Mouse (Mus musculus) stomach, embryonic 14.5 days (tissue): ENCODE measurements around the gene Bmp6. TPM values are rescaled to one million over a fixed set of nuclear protein-coding genes. Genes with fewer than 3 reads are reported as not detected.

Experiments used
- ATAC-seq: fragments of 200-750 bp; cut with Nextera tagmentation; 2 replicates; pipeline ENCODE4 v1.8.0; 2017; ENCODE audit warnings: low read depth, moderate TSS enrichment; ENCODE audit not compliant: insufficient number of reproducible peaks, insufficient read depth, low FRiP score
- H3K27ac ChIP-seq: fragments of 300-500 bp; sonication (generic); 2 replicates; pipeline ENCODE4 v1.5.1; 2014; ENCODE audit warnings: mild to moderate bottlenecking, low read length, moderate library complexity, mixed read lengths
- H3K27me3 ChIP-seq: fragments of 300-500 bp; sonication (generic); 2 replicates; pipeline ENCODE4 v1.6.1; 2014; ENCODE audit warnings: low read length, control low read depth, mixed read lengths; ENCODE audit not compliant: control insufficient read depth, insufficient read depth
- H3K36me3 ChIP-seq: fragments of 300-500 bp; sonication (generic); 2 replicates; pipeline ENCODE4 v1.6.1; 2014; ENCODE audit warnings: mild to moderate bottlenecking, control low read depth, low read length, moderate library complexity, mixed read lengths; ENCODE audit not compliant: control insufficient read depth, insufficient read depth
- H3K4me1 ChIP-seq: fragments of 300-500 bp; sonication (generic); 2 replicates; pipeline ENCODE4 v1.6.1; 2014; ENCODE audit warnings: low read length, control low read depth, mixed read lengths; ENCODE audit not compliant: control insufficient read depth, insufficient read depth
- H3K4me2 ChIP-seq: fragments of 300-500 bp; sonication (generic); replicated peaks from 2 replicates; pipeline ENCODE4 v1.6.1; 2014; ENCODE audit warnings: low read depth, low read length, control low read depth
- H3K4me3 ChIP-seq: fragments of 300-500 bp; sonication (generic); 2 replicates; pipeline ENCODE4 v1.5.1; 2014; ENCODE audit warnings: low read depth, low read length, control low read depth
- H3K9ac ChIP-seq: fragments of 300-500 bp; sonication (generic); replicated peaks from 2 replicates; pipeline ENCODE4 v1.6.1; 2014; ENCODE audit warnings: low read depth, mild to moderate bottlenecking, control low read depth, low read length, moderate library complexity, mixed read lengths
- H3K9me3 ChIP-seq: fragments of 300-500 bp; sonication (generic); 2 replicates; pipeline ENCODE4 v1.6.1; 2016; ENCODE audit warnings: low read depth, low read length, control low read depth; ENCODE audit not compliant: control insufficient read depth
- WGBS: fragments of 180-500 bp; shearing (Covaris S2); extraction: QIAGEN DNeasy Blood & Tissue Kit; methylation state at CpG from one replicate; pipeline ENCODE4 v1.1.7; 2014; 5-methylcytosine and 5-hydroxymethylcytosine counted together
- polyA plus RNA-seq: library from polyadenylated mRNA; unstranded; fragments of >200 nt; fragmentation: Nextera tagmentation; extraction: Ambion mirVana; gene quantifications from 2 replicates; pipeline ENCODE4 v1.2.1, GENCODE M21; 2014

Bmp6 gene
- polyA plus RNA-seq, 1 experiment from 2014 or later: 1.8 TPM

DNA sequence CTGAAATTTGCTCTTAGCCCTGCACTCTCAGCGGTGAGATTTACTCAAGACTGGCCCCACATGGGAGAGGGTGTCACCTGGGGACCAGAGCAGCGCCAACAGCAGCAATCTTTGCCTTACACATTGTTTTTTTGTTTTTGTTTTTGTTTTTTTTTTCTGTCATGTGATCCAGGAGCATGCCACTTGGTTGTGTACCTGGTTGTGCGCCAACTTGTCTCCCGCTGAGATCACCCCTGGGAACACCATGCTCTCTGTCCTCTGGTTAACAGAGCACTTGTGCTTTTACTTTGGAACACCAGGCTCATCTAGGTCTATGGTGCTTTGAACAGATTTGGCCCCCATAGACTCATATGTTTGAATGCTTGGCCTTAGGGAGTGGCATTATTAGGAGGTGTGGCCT, 50.1 kb downstream of the Bmp6 start:
- 92% methylated on average over 4 of the region's 4 CpGs for WGBS
- Histone ChIP-seq H3K9ac (no peak overlapping the region), H3K9me3 (no peaks in the 10 kb centered on the region), H3K27me3 (no peaks in the 10 kb centered on the region), H3K4me1 (no peaks in the 10 kb centered on the region), H3K36me3 (no peaks in the 10 kb centered on the region), H3K27ac (no peak overlapping the region), H3K4me3 (no peak overlapping the region), H3K4me2 (no peak overlapping the region)
- no peak for ATAC-seq

DNA sequence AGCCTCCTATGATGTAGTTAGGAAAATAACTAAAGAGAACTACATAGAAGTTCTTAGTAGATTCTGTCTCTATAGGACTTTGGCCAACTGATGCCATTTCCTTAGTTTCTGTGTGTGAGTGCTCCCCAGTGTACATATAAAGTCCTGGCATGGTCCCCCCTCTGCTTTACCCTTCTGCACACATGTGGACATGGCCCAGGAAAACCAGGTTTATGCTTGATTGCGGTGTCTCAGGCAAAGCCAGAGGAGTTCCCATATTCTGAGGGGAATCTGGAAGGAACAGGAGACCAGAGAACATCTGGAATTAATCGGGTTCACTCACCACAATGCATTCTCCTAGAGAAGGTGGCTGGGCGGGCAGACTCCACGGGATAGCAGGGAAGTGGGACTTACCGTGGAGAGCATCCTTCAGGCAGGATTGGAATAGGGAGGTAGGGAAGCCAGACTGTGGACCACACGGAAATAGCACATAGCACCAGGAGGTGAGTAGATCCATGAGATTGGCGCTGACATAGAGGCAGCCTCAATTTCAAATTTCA, 52.2 kb downstream of the Bmp6 start:
- Histone ChIP-seq H3K4me3 (no peak overlapping the region), H3K36me3 (no peaks in the 10 kb centered on the region), H3K27me3 (no peaks in the 10 kb centered on the region), H3K4me2 (no peak overlapping the region), H3K9ac (no peak overlapping the region), H3K9me3 (no peaks in the 10 kb centered on the region), H3K27ac (no peak overlapping the region), H3K4me1 (no peaks in the 10 kb centered on the region)
- no peak for ATAC-seq
- WGBS: 85% methylated on average over 7 of the region's 7 CpGs

DNA sequence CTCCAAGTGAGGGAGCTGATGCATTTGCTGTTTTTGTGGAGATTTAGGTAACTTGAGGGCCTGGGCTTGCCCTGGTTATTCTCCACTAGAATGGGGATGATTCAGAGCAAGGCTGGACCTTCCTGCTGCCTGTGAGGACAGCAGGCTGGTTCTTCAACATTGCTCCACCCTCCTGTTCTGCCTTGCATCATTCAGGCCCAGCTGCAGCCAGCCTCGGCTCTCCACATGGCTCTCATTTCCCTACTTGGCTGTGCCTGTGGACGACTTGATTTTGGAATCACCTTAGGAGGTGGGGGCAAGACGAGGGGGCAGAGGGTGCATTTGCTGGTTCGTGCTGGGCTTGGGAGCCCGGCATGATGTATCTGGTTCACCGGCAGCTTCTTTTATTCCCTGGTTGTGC, 53.8 kb downstream of the Bmp6 start:
- WGBS: 81% methylated on average over 6 of the region's 6 CpGs
- H3K9ac ChIP-seq: no peak overlapping the region
- no peak for ATAC-seq
- H3K27ac ChIP-seq: no peak overlapping the region
- no peaks in the 10 kb centered on the region for H3K9me3 ChIP-seq
- no peaks in the 10 kb centered on the region for H3K36me3 ChIP-seq
- no peaks in the 10 kb centered on the region for H3K4me1 ChIP-seq
- H3K27me3 ChIP-seq: no peaks in the 10 kb centered on the region
- H3K4me3 ChIP-seq: no peak overlapping the region
- H3K4me2 ChIP-seq: no peak overlapping the region

DNA sequence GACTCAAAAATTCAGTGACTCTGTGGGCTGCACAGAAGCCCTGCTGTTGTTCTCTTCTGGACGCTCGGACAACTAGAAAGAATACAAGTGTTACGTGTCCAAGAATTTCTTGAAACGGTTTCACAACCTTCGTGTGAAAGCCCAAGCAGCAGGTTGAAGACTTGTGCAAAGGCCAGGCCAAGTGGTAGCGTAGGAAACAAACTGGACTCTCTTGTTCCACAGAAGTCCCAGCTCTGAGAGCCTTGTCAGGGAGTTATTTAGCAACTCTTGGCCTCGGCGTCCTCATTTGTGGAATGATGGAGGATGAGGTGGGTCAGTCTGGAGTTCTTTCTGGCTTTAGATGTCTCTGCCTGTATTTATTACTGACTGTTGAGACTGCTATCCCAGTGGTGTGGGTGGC, 55.8 kb downstream of the Bmp6 start:
- WGBS: 86% methylated on average over 8 of the region's 8 CpGs

DNA sequence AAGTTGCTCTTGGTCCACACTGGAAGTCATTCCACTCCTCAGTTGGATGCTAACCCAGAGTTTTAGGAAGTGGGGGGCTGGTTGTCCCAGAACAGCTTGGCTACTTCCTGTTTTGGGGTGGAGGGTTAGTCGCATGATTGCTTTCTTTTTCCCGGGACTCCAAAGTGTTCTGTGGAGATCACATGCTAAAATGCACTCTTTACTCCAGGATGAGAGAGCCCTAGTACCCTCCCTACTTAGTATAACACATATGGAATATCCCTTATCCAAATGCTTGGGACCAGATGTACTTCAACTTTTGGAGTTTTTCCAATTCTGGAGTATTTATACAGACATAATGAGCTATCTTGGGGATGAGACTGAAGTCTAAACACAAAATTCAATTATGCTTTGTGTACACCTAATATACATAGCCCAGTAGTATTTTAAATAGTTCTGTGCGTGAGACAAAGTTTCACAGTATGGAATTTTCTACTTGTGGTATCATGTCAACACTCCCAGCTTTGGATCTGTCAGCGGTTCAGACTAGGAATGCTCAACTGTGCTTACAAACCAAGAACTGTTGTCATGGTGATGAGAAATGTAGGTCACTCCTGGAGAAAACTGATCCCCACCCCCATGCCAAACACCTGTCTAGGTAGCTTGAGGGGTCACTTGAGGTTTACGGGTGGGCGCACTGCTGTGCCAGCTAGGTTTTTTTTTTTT, 62.9 kb downstream of the Bmp6 start:
- H3K9me3 ChIP-seq: no peaks in the 10 kb centered on the region
- H3K4me1 ChIP-seq: peaks cover 29% of the 10 kb centered on the region
- no peak overlapping the region for H3K4me2 ChIP-seq
- no peaks in the 10 kb centered on the region for H3K27me3 ChIP-seq
- ATAC-seq: no peak
- no peak overlapping the region for H3K9ac ChIP-seq
- H3K27ac ChIP-seq: peak overlapping the region; percentile 10; the same call in 1 of the 2 replicates
- WGBS: 43% methylated on average over 6 of the region's 6 CpGs
- H3K36me3 ChIP-seq: no peaks in the 10 kb centered on the region
- no peak overlapping the region for H3K4me3 ChIP-seq

More for the DNA sequence above, 55.8 kb downstream of the Bmp6 start:
- H3K4me2 ChIP-seq: no peak overlapping the region
- no peak overlapping the region for H3K9ac ChIP-seq
- ATAC-seq: no peak
- H3K4me1 ChIP-seq: no peaks in the 10 kb centered on the region
- no peaks in the 10 kb centered on the region for H3K27me3 ChIP-seq
- no peak overlapping the region for H3K4me3 ChIP-seq
- H3K9me3 ChIP-seq: no peaks in the 10 kb centered on the region
- no peak overlapping the region for H3K27ac ChIP-seq
- no peaks in the 10 kb centered on the region for H3K36me3 ChIP-seq

GRCm38 (mm10) chr13:38408636-38409035, 63.7 kb downstream of the Bmp6 start:
- Histone ChIP-seq H3K4me2 (no peak overlapping the region), H3K36me3 (no peaks in the 10 kb centered on the region), H3K9me3 (no peaks in the 10 kb centered on the region), H3K4me1 (peaks cover 29% of the 10 kb centered on the region), H3K27ac (peak overlapping the region; percentile 66; the same call in 1 of the 2 replicates), H3K9ac (no peak overlapping the region), H3K4me3 (no peak overlapping the region), H3K27me3 (no peaks in the 10 kb centered on the region)
- 35% methylated on average over 3 of the region's 3 CpGs for WGBS
- no peak for ATAC-seq

GRCm38 (mm10) chr13:38410322-38410865, 65.5 kb downstream of the Bmp6 start:
- Histone ChIP-seq H3K4me1 (peaks cover 29% of the 10 kb centered on the region), H3K27me3 (no peaks in the 10 kb centered on the region), H3K36me3 (no peaks in the 10 kb centered on the region), H3K4me3 (no peak overlapping the region), H3K9me3 (no peaks in the 10 kb centered on the region), H3K9ac (no peak overlapping the region), H3K27ac (peak overlapping the region; percentile 18; the same call in 1 of the 2 replicates), H3K4me2 (peak overlapping the region; percentile 31; the same call in 1 of the 2 replicates)
- peak; percentile 70; the same call in 1 of the 2 replicates for ATAC-seq
- WGBS: 20% methylated on average over 15 of the region's 15 CpGs

- no peak overlapping the region for H3K27ac ChIP-seq
- no peak for ATAC-seq
- H3K4me2 ChIP-seq: no peak overlapping the region
- H3K4me1 ChIP-seq: no peaks in the 10 kb centered on the region
- no peaks in the 10 kb centered on the region for H3K27me3 ChIP-seq
- no peak overlapping the region for H3K9ac ChIP-seq
- H3K4me3 ChIP-seq: no peak overlapping the region
- no peaks in the 10 kb centered on the region for H3K36me3 ChIP-seq
- WGBS: 92% methylated on average over 7 of the region's 7 CpGs
- H3K9me3 ChIP-seq: no peaks in the 10 kb centered on the region
Observed at GRCm38 (mm10) chr13:38419781-38420180, 74.9 kb downstream of the Bmp6 start.
